Mouse (Mus musculus): ENCODE measurements at regions not wholly inside any gene's neighbourhood (a gene's known extent, or its start where the extent isn't known, plus 50 kb on each side); places are given as distances from the start of the nearest gene placed in this dataset.

- H3K9ac ChIP-seq (ENCODE audit: low read depth, low read length): no peak overlapping the region
- 78% methylated on average over 1 of the region's 1 CpGs for WGBS
- no peaks in the 10 kb centered on the region for H3K36me3 ChIP-seq (ENCODE audit: control insufficient read depth, insufficient read depth)
Measured at GRCm38 (mm10) chr14:24757302-24757701, 270.4 kb downstream of the Rps24 start.

DNA sequence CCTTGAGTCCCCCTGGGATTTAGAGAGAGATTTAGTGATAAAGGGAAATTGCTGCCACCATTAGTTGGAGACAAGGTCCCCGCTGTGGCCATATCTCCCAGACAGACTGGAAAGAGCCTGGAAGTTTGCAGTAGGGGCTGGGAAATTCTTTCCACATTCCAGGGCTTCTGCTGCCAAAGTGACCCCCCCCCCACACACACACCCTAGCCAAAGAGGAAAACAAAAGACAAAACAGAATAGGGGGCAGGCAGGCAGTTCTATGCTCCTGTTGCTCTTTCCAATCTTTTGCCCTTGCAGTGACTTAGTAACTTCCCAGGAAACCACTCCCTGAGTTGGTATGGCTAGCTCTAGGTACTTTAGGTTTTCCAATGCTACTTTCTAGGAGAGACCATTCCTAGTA lies 270.9 kb downstream of the Rps24 start:
- H3K9ac ChIP-seq (ENCODE audit: low read depth, low read length): no peak overlapping the region
- no peaks in the 10 kb centered on the region for H3K36me3 ChIP-seq (ENCODE audit: control insufficient read depth, insufficient read depth)
- H3K4me2 ChIP-seq (replicated peaks; ENCODE audit: low read depth): no peak overlapping the region
- no peak for TF ChIP-seq CTCF (IDR thresholded peaks at IDR 0.05; ENCODE audit: low read depth)
- H3K27me3 ChIP-seq (replicated peaks; ENCODE audit: control insufficient read depth, insufficient read depth, low read length): no peaks in the 10 kb centered on the region
- no peak overlapping the region for H3K27ac ChIP-seq (ENCODE audit: low read depth, low read length)
- ATAC-seq: no peak
- H3K4me1 ChIP-seq (replicated peaks; ENCODE audit: control insufficient read depth, insufficient read depth, low read length): no peaks in the 10 kb centered on the region
- no peaks in the 10 kb centered on the region for H3K9me3 ChIP-seq (ENCODE audit: control insufficient read depth)
- no peak overlapping the region for H3K4me3 ChIP-seq (ENCODE audit: low read depth, low read length)
- WGBS: 32% methylated on average over 1 of the region's 1 CpGs

More at GRCm38 (mm10) chr14:24757302-24757701, 270.4 kb downstream of the Rps24 start:
- Histone ChIP-seq H3K27ac (ENCODE audit: low read depth, low read length) (no peak overlapping the region), H3K9me3 (ENCODE audit: control insufficient read depth) (no peaks in the 10 kb centered on the region), H3K4me1 (replicated peaks; ENCODE audit: control insufficient read depth, insufficient read depth, low read length) (no peaks in the 10 kb centered on the region), H3K27me3 (replicated peaks; ENCODE audit: control insufficient read depth, insufficient read depth, low read length) (no peaks in the 10 kb centered on the region), H3K4me2 (replicated peaks; ENCODE audit: low read depth) (no peak overlapping the region), H3K4me3 (ENCODE audit: low read depth, low read length) (no peak overlapping the region)
- TF ChIP-seq CTCF (IDR thresholded peaks at IDR 0.05; ENCODE audit: low read depth): no peak
- no peak for ATAC-seq

- H3K4me1 ChIP-seq (replicated peaks; ENCODE audit: control insufficient read depth, insufficient read depth, low read length): no peaks in the 10 kb centered on the region
- no peak overlapping the region for H3K27ac ChIP-seq (ENCODE audit: low read depth, low read length)
- no peaks in the 10 kb centered on the region for H3K27me3 ChIP-seq (replicated peaks; ENCODE audit: control insufficient read depth, insufficient read depth, low read length)
- no peak overlapping the region for H3K4me2 ChIP-seq (replicated peaks; ENCODE audit: low read depth)
- ATAC-seq: no peak
- no peaks in the 10 kb centered on the region for H3K36me3 ChIP-seq (ENCODE audit: control insufficient read depth, insufficient read depth)
- no peaks in the 10 kb centered on the region for H3K9me3 ChIP-seq (ENCODE audit: control insufficient read depth)
- no peak overlapping the region for H3K9ac ChIP-seq (ENCODE audit: low read depth, low read length)
- WGBS: 83% methylated on average over 1 of the region's 1 CpGs
- TF ChIP-seq CTCF (IDR thresholded peaks at IDR 0.05; ENCODE audit: low read depth): no peak
- no peak overlapping the region for H3K4me3 ChIP-seq (ENCODE audit: low read depth, low read length)
Measured at GRCm38 (mm10) chr14:24760926-24761325, 274.0 kb downstream of the Rps24 start.

DNA sequence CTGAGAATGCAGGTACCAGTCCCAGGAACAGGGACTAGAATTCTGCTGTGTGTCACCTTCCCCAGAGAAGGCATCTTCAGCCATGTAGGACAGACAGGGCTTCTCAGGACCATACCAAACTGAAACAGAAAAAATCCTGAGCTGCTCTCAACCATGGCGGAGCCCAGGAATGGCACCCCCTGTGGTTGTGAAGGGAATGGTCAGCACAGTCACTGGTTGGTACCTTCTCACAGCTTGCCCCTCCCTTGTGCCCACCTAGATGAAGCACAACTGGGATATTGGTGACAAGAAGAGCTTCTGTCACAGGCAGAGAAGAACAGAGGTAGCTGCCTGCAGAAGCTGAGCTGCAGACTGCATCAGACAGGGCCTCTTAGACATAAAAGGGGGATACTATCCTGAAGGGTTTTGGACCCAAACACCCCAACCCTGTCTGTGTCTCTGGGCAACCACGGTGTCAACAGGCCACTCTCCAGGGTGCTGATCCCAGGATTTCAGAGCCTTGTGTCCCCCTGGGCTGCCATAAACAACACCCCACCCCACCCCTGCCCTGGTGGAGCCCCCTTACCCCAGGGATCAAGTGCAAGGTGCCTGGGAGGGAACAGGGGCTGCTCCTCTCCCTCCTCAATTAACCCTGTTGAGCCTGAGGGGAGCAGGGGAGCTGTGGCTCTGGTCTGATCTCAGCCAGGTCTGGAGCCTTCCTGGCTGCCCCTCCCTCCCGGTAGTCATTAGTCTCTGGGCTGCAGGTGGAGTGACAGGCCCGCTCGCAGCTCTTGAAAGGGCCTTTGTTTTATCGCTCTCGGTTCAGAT lies 275.7 kb downstream of the Rps24 start:
- no peak for ATAC-seq
- Histone ChIP-seq H3K27me3 (replicated peaks; ENCODE audit: control insufficient read depth, insufficient read depth, low read length) (no peaks in the 10 kb centered on the region), H3K4me1 (replicated peaks; ENCODE audit: control insufficient read depth, insufficient read depth, low read length) (no peaks in the 10 kb centered on the region), H3K4me2 (replicated peaks; ENCODE audit: low read depth) (no peak overlapping the region), H3K36me3 (ENCODE audit: control insufficient read depth, insufficient read depth) (no peaks in the 10 kb centered on the region), H3K9me3 (ENCODE audit: control insufficient read depth) (no peaks in the 10 kb centered on the region), H3K27ac (ENCODE audit: low read depth, low read length) (no peak overlapping the region), H3K4me3 (ENCODE audit: low read depth, low read length) (no peak overlapping the region), H3K9ac (ENCODE audit: low read depth, low read length) (no peak overlapping the region)
- 14% methylated on average over 7 of the region's 7 CpGs for WGBS
- TF ChIP-seq CTCF (IDR thresholded peaks at IDR 0.05; ENCODE audit: low read depth): peak; percentile 38

DNA sequence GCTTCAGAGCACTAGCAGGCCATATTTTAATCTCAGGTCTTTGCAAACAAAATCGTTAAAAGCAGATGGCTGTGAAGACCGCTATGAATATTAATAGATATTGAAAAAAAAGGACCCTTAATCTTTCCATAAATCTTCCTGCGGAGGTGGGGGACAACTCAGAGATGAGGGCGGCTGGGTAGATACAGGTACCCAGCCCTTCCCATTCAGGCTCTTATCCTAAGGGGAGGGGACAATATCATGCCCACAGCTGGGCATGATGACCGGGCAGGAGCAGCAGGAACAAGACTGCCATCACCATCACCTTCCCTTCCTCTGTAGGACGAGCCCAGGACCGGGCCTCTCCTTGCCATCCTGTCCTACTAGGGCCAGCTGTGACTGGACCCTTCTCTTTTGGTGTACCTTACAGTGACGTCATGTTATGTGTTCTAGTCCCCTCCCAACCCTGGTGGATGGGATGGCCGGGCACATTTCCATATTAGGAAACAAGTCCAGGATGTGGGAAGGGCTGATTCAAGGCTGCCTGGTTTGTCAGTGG lies 276.4 kb downstream of the Rps24 start:
- Histone ChIP-seq H3K36me3 (ENCODE audit: control insufficient read depth, insufficient read depth) (no peaks in the 10 kb centered on the region), H3K27ac (ENCODE audit: low read depth, low read length) (no peak overlapping the region), H3K4me3 (ENCODE audit: low read depth, low read length) (no peak overlapping the region), H3K9ac (ENCODE audit: low read depth, low read length) (no peak overlapping the region), H3K27me3 (replicated peaks; ENCODE audit: control insufficient read depth, insufficient read depth, low read length) (no peaks in the 10 kb centered on the region), H3K4me2 (replicated peaks; ENCODE audit: low read depth) (no peak overlapping the region), H3K9me3 (ENCODE audit: control insufficient read depth) (no peaks in the 10 kb centered on the region), H3K4me1 (replicated peaks; ENCODE audit: control insufficient read depth, insufficient read depth, low read length) (no peaks in the 10 kb centered on the region)
- no peak for ATAC-seq
- 55% methylated on average over 9 of the region's 9 CpGs for WGBS
- no peak for TF ChIP-seq CTCF (IDR thresholded peaks at IDR 0.05; ENCODE audit: low read depth)

GRCm38 (mm10) chr14:24763845-24764244 lies 276.9 kb downstream of the Rps24 start:
- Histone ChIP-seq H3K4me3 (ENCODE audit: low read depth, low read length) (no peak overlapping the region), H3K27ac (ENCODE audit: low read depth, low read length) (no peak overlapping the region), H3K9ac (ENCODE audit: low read depth, low read length) (no peak overlapping the region), H3K36me3 (ENCODE audit: control insufficient read depth, insufficient read depth) (no peaks in the 10 kb centered on the region), H3K9me3 (ENCODE audit: control insufficient read depth) (no peaks in the 10 kb centered on the region), H3K4me2 (replicated peaks; ENCODE audit: low read depth) (no peak overlapping the region), H3K4me1 (replicated peaks; ENCODE audit: control insufficient read depth, insufficient read depth, low read length) (no peaks in the 10 kb centered on the region), H3K27me3 (replicated peaks; ENCODE audit: control insufficient read depth, insufficient read depth, low read length) (no peaks in the 10 kb centered on the region)
- no peak for TF ChIP-seq CTCF (IDR thresholded peaks at IDR 0.05; ENCODE audit: low read depth)
- 52% methylated on average over 7 of the region's 7 CpGs for WGBS
- ATAC-seq: no peak

All from intestine, postnatal 0 days (tissue).